Mouse (Mus musculus): ENCODE results near the gene Rapgef5. TPM values are rescaled to one million over a fixed set of nuclear protein-coding genes. Genes with fewer than 3 reads are reported as not detected.

The Rapgef5 gene
- polyA plus RNA-seq, 1 experiment from 2014 or later = 36.7 TPM

DNA sequence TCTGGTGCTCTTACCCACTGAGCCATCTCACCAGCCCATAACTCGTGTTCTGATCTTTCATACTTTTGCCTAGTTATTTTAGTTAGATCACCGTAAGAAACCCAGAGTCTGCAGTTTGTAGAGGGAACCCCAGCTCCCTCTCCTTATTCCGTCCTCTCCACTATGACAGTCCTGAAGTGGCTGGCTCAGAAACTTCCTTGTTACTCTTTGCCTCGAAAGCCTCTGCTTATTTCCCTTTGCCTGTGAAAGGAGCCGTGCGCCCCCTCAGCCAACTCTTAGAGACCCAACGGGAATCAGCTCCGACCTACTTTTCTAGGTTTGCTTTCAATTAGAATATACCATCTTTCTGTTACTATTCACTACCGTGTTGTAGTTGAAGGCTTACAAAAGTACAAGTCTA lies 186.6 kb downstream of the Rapgef5 start:
- H3K27me3 ChIP-seq = no peaks in the 10 kb centered on the region
- ATAC-seq (ENCODE audit: low FRiP score, low read depth) = no peak; the same call in 1 of the 2 replicates
- peaks cover 52% of the 10 kb centered on the region for H3K4me1 ChIP-seq (replicated peaks)
- H3K9me3 ChIP-seq = no peaks in the 10 kb centered on the region
- H3K9ac ChIP-seq = no peak overlapping the region
- H3K4me3 ChIP-seq = no peak overlapping the region
- 85% methylated on average over 9 of the region's 9 CpGs for WGBS
- no peak overlapping the region for H3K4me2 ChIP-seq
- H3K36me3 ChIP-seq = no peaks in the 10 kb centered on the region
- 0 out of 2 replicates have a peak overlapping the region, but pooled peaks have one; percentile 5 for H3K27ac ChIP-seq (replicated peaks)

DNA sequence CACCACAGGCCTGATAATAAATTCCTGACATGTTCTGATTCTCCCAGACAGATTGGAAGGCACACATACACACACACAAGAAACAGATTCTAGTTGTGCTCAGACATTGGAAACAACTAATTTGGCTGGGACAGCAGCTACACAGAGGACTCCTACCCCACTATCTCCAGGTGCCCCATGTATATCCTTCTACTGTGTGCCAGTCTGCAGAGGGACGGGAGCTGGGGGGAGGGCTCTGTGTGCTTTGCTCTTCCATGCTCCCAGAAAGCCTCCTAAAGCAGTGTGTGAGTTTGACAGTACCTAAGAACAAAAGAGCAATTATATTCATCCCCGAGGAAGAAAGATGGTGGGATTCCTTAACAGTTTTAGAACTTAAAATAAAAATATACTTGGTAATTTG lies 187.1 kb downstream of the Rapgef5 start:
- Histone ChIP-seq H3K9me3 (no peaks in the 10 kb centered on the region), H3K4me2 (no peak overlapping the region), H3K27me3 (no peaks in the 10 kb centered on the region), H3K4me3 (no peak overlapping the region), H3K9ac (no peak overlapping the region), H3K4me1 (replicated peaks) (peaks cover 49% of the 10 kb centered on the region), H3K27ac (replicated peaks) (0 out of 2 replicates have a peak overlapping the region, but pooled peaks have one; percentile 5), H3K36me3 (no peaks in the 10 kb centered on the region)
- ATAC-seq (ENCODE audit: low FRiP score, low read depth) = no peak; the same call in 1 of the 2 replicates
- WGBS = 44% methylated on average over 2 of the region's 2 CpGs

DNA sequence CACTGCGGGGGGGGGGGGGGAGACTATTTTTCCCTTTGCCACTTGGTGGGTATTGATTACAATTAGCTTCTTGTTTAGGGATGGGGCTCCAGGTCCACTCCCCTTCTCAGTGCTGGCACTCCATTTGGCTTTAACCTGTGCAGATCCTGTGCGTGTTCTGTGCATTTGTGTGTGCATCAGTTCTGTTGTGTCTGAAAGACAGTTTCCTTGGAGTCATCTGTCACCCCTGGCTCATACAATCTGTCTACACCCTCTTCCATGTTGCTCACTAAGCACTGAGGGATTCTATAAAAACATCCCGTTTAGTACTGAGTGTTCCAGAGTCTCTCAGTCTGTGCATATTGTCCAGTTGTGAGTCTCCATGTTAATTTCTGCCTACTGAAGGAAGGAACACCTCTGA lies 189.0 kb downstream of the Rapgef5 start:
- Histone ChIP-seq H3K4me1 (replicated peaks) (peaks cover 38% of the 10 kb centered on the region), H3K9me3 (no peaks in the 10 kb centered on the region)
- 80% methylated on average over 3 of the region's 3 CpGs for WGBS

DNA sequence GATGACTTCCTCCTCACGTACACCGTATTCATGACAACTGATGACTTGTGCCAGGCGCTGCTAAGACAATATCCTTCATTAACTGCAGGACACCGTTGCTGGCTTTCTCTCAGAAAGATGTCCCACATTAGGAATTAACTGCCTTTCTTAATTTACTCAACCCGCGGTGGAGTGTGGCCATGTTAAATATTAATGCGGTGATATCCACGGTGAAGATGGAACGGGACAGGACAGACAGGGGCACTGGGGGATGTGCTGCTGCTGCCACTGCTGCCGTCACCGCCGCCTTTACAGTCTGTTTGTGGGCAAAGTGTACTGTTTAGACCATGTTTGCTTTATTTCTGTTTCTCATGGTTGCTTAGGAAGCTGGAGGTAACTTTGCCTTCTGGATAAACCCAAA lies 193.0 kb downstream of the Rapgef5 start:
- Histone ChIP-seq H3K9me3 (no peaks in the 10 kb centered on the region), H3K4me2 (peak overlapping the region; percentile 26; the same call in 1 of the 2 replicates), H3K4me1 (replicated peaks) (peaks cover 9% of the 10 kb centered on the region), H3K27me3 (no peaks in the 10 kb centered on the region), H3K4me3 (no peak overlapping the region), H3K36me3 (0 out of 2 replicates have a peak, but pooled peaks cover 4% of the 10 kb centered on the region), H3K27ac (replicated peaks) (0 out of 2 replicates have a peak overlapping the region, but pooled peaks have one; percentile 18), H3K9ac (no peak overlapping the region)
- WGBS = 40% methylated on average over 12 of the region's 12 CpGs
- ATAC-seq (ENCODE audit: low FRiP score, low read depth) = no peak

More for the DNA sequence above, 189.0 kb downstream of the Rapgef5 start:
- Histone ChIP-seq H3K4me3 (no peak overlapping the region), H3K27ac (replicated peaks) (no peak overlapping the region), H3K9ac (no peak overlapping the region), H3K27me3 (no peaks in the 10 kb centered on the region), H3K4me2 (no peak overlapping the region), H3K36me3 (no peaks in the 10 kb centered on the region)
- no peak for ATAC-seq (ENCODE audit: low FRiP score, low read depth)

DNA sequence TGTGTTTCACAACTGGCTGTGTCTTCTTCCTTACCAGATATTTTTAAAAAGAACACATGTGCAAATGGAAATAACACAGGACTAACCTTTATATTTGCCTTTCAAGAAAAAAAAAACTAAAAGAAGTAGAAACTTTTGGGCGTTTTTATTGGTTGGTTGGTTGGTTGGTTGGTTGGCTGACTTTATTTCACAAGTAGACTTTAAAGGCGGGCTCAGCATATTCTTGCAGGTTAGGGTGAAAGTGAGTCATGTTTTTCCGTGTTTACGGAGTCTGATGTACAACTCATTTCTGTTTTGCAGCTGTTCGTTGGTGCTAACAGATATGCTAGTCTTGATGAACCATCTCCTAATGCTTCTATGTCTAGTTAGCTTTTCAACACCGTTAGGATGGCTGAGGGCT lies 196.2 kb downstream of the Rapgef5 start:
- Histone ChIP-seq H3K9ac (no peak overlapping the region), H3K9me3 (no peaks in the 10 kb centered on the region), H3K4me3 (no peak overlapping the region), H3K36me3 (0 out of 2 replicates have a peak, but pooled peaks cover 4% of the 10 kb centered on the region), H3K27ac (replicated peaks) (no peak overlapping the region), H3K4me1 (replicated peaks) (peaks cover 8% of the 10 kb centered on the region), H3K4me2 (no peak overlapping the region), H3K27me3 (no peaks in the 10 kb centered on the region)
- 91% methylated on average over 6 of the region's 6 CpGs for WGBS
- ATAC-seq (ENCODE audit: low FRiP score, low read depth) = no peak

DNA sequence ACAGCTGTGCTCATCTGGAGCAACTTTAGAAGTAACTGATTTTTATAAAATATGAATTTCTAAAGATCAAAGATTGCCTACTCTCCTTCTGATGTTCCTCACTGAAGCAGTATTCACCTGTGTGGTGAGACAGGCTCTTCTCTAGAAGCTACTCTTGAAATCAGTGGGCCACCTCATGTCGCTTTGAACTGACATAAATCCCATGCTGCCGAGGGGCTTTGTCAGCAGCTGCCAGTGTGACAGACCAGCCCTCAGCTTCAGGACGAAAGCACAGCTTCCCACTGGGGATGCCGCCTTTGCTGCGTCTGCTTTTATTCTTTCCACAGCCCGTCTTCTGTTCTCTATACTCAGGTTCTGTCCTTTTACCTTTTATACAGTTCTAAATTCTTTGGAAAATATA lies 197.3 kb downstream of the Rapgef5 start:
- no peaks in the 10 kb centered on the region for H3K27me3 ChIP-seq
- WGBS = 29% methylated on average over 6 of the region's 6 CpGs
- no peak overlapping the region for H3K4me3 ChIP-seq
- no peak overlapping the region for H3K9ac ChIP-seq
- no peaks in the 10 kb centered on the region for H3K9me3 ChIP-seq
- no peak for ATAC-seq (ENCODE audit: low FRiP score, low read depth)
- no peak overlapping the region for H3K4me2 ChIP-seq
- H3K36me3 ChIP-seq = 0 out of 2 replicates have a peak, but pooled peaks cover 4% of the 10 kb centered on the region
- H3K27ac ChIP-seq (replicated peaks) = no peak overlapping the region
- H3K4me1 ChIP-seq (replicated peaks) = peaks cover 8% of the 10 kb centered on the region

DNA sequence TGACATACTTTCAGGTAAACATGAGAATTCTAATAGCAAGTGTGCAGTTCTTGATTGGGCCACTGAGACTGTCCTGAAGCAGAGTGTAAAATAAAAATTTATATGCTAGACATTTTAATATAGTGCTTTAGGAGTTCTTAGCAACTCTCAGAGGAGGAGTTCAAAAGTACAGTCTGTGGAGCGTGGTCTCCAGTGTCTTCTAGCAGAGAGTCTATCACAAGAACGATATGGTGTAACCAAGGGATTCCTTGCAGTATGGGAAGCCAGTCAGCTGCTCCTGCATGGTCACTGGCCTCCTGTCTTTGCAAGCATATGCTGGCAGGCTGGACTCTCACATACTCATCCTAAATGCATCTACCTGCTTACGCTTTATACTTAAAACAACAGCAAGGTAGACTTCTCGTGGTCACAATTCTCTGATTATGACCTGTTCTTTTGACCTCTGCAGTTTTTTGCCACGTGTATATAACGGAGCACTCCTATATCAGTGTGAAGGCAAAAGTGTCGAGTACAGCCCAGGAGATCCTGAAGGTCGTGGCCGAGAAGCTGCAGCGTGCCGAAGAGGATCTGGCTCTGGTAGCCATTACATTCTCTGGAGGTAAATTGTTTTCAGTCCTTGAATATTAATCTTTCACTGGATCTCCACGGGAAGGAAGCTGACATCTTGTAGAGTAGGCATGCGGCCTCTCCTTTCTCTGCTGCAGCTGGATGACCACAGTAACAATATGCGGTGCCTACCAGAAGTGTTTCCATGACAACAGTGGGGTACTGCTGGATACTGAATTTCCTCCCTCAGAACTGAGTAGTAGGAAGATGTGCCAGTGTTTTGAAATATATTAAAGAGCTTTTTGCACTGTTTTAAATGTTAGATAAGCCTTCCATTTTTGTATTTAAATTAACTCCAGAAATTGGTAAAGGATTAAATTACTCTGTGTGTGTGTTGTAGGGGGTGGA lies 204.8 kb downstream of the Rapgef5 start:
- Histone ChIP-seq H3K9me3 (no peaks in the 10 kb centered on the region), H3K4me3 (no peak overlapping the region), H3K9ac (no peak overlapping the region), H3K4me1 (replicated peaks) (peaks cover 18% of the 10 kb centered on the region), H3K4me2 (no peak overlapping the region), H3K27ac (replicated peaks) (peak overlapping the region; percentile 60), H3K36me3 (peaks cover 15% of the 10 kb centered on the region), H3K27me3 (no peaks in the 10 kb centered on the region)
- 30% methylated on average over 14 of the region's 14 CpGs for WGBS
- ATAC-seq (ENCODE audit: low FRiP score, low read depth) = peak; percentile 87

DNA sequence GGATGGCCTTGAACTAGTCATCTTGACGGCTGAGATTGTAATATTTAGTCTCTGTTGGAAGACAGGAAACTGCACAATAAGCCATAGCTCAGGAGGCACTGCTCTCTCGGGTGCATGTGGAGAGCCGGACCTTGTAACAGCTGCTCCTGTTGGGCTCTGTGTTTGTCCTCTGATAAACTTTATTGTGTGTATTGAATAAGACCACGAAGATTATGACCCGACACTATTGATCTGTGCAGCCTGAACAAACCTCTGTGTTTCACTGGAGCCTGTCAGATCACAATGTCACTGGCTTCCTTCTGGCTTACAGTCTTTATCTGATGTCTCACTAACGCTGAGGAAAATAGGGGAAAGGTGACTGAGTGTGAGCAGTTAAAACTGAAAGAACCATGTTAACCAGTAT lies 205.5 kb downstream of the Rapgef5 start:
- Histone ChIP-seq H3K4me3 (no peak overlapping the region), H3K4me1 (replicated peaks) (peaks cover 18% of the 10 kb centered on the region), H3K9ac (no peak overlapping the region), H3K36me3 (peaks cover 19% of the 10 kb centered on the region), H3K27ac (replicated peaks) (0 out of 2 replicates have a peak overlapping the region, but pooled peaks have one; percentile 4), H3K27me3 (no peaks in the 10 kb centered on the region), H3K9me3 (no peaks in the 10 kb centered on the region), H3K4me2 (no peak overlapping the region)
- WGBS = 25% methylated on average over 6 of the region's 6 CpGs
- ATAC-seq (ENCODE audit: low FRiP score, low read depth) = peak; percentile 67

DNA sequence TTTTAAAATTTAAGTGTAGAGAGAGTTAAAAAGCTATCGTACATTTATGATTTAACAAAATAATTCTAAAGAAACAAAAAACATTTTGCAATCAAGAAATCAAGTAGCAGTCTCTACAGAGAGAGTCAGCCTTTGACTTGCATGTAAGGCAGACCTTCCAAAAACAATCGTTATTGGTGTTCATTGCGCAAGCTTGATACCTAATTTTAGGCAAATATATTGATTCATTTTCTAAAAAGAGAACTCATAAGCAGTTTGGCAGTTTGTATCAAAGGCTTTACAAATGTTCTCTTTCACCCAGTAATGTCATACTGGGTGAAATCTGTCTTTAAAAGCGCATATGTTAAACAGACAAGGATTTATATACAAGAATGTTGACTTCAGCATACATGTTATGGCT lies 208.7 kb downstream of the Rapgef5 start:
- H3K36me3 ChIP-seq = peaks cover 16% of the 10 kb centered on the region; the same call in 1 of the 2 replicates
- ATAC-seq (ENCODE audit: low FRiP score, low read depth) = no peak
- no peak overlapping the region for H3K4me3 ChIP-seq
- peaks cover 23% of the 10 kb centered on the region for H3K4me1 ChIP-seq (replicated peaks)
- no peak overlapping the region for H3K27ac ChIP-seq (replicated peaks)
- H3K4me2 ChIP-seq = no peak overlapping the region
- no peaks in the 10 kb centered on the region for H3K27me3 ChIP-seq
- no peaks in the 10 kb centered on the region for H3K9me3 ChIP-seq
- WGBS = 94% methylated on average over 4 of the region's 4 CpGs
- H3K9ac ChIP-seq = no peak overlapping the region

DNA sequence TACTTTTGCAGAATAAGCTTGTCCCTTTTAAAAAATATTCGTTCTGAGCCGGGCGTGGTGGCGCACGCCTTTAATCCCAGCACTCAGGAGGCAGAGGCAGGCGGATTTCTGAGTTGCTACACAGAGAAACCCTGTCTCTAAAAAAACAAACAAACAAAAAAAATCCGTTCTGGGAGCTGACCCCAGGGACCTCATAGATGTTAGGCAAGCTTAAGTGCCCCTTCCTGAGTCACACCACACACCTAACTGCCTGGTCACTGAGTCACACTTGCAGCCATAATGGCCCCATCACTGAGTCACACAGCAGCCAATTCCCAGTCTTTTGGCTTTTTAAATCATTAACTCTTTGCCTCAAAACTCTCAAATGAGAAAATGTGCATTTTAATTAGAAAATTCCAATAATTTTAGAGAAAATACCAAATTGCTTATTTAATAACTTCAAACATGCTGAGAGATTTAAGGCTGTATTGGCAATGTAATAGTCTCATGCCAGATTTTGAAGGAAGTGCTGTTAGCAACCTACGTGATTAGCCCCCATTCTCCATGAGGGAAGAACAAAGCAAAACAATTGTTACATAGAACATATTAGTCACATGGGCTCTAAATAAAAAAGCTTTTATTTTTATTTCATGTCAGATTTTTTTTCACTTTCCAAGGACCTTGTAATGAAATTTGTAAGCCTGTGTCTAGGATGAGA lies 211.3 kb downstream of the Rapgef5 start:
- peaks cover 24% of the 10 kb centered on the region; the same call in 1 of the 2 replicates for H3K36me3 ChIP-seq
- ATAC-seq (ENCODE audit: low FRiP score, low read depth) = no peak
- no peak overlapping the region for H3K4me3 ChIP-seq
- H3K27me3 ChIP-seq = no peaks in the 10 kb centered on the region
- no peaks in the 10 kb centered on the region for H3K9me3 ChIP-seq
- WGBS = 80% methylated on average over 8 of the region's 8 CpGs
- peak overlapping the region; percentile 46 for H3K27ac ChIP-seq (replicated peaks)
- H3K4me1 ChIP-seq (replicated peaks) = peaks cover 7% of the 10 kb centered on the region; the same call in 1 of the 2 replicates
- no peak overlapping the region for H3K9ac ChIP-seq
- H3K4me2 ChIP-seq = no peak overlapping the region

DNA sequence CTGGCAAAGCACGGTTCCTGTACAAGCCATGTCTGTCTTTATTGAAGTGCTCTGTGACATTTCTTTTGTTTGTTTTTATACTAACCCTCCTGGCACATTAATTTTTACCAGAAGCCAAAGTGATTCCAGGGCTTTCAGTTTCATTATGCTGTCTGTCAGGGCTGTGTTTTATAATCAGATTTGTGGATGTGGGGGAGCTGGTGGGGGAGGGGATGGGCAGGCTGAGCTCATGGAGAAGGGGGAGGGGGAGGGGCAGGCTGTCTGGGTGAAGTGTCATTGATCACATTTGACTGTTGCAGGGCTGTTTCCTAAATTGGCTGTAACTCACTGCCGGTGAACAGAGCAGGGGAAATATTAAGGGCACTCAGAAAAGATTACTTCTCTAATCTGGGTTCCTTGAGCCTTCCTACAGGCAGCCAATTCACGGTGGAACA lies 211.9 kb downstream of the Rapgef5 start:
- no peak overlapping the region for H3K4me2 ChIP-seq
- 16% methylated on average over 3 of the region's 3 CpGs for WGBS
- ATAC-seq (ENCODE audit: low FRiP score, low read depth) = 0 out of 2 replicates have a peak, but pooled peaks have one; percentile 47
- peaks cover 24% of the 10 kb centered on the region; the same call in 1 of the 2 replicates for H3K36me3 ChIP-seq
- peak overlapping the region; percentile 46 for H3K27ac ChIP-seq (replicated peaks)
- H3K4me3 ChIP-seq = no peak overlapping the region
- no peak overlapping the region for H3K9ac ChIP-seq
- H3K9me3 ChIP-seq = no peaks in the 10 kb centered on the region
- peaks cover 7% of the 10 kb centered on the region; the same call in 1 of the 2 replicates for H3K4me1 ChIP-seq (replicated peaks)
- no peaks in the 10 kb centered on the region for H3K27me3 ChIP-seq

DNA sequence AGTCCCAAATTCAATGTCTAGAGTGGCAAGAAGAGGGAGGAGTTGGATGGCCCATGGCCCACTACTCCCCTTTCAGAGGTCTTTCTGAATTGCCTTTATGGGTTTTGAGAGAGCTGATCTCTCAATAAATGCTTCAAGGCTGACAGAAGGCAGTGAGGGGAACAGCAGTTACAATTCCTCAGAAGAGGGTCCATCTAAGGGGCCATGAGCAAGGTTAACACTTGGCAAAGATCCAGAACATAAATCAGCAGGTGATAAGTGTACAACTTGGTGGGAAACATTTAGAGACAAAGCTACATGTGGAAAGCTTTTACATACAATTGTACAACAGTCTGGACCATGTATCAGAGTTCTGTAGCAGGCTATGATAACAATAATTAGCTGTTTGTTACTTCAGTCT lies 217.3 kb downstream of the Rapgef5 start:
- Histone ChIP-seq H3K36me3 (peaks cover 17% of the 10 kb centered on the region; the same call in 1 of the 2 replicates), H3K4me2 (no peak overlapping the region), H3K9me3 (no peaks in the 10 kb centered on the region), H3K27me3 (no peaks in the 10 kb centered on the region), H3K4me1 (replicated peaks) (peaks cover 15% of the 10 kb centered on the region), H3K4me3 (no peak overlapping the region), H3K9ac (no peak overlapping the region), H3K27ac (replicated peaks) (no peak overlapping the region)
- no peak for ATAC-seq (ENCODE audit: low FRiP score, low read depth)
